Mouse (Mus musculus): ENCODE data around the gene Bco2.

Gene Bco2

GRCm38 (mm10) chr9:50554241-50555093, 514 bp downstream of the Bco2 start, which contains the start of gene Il18:
Il18 (plus strand) TSS chr9:50554827.
- peak; percentile 19 for DNase-seq

- DNase-seq: no peak
Observed at GRCm38 (mm10) chr9:50553547-50553946, 1.4 kb downstream of the Bco2 start.

- DNase-seq: no peak
Observed at GRCm38 (mm10) chr9:50552206-50552605, 2.8 kb downstream of the Bco2 start.

GRCm38 (mm10) chr9:50548936-50549335, 6.0 kb downstream of the Bco2 start:
- DNase-seq: no peak

- DNase-seq: no peak
Observed at GRCm38 (mm10) chr9:50547859-50548478, 7.0 kb downstream of the Bco2 start.

DNA sequence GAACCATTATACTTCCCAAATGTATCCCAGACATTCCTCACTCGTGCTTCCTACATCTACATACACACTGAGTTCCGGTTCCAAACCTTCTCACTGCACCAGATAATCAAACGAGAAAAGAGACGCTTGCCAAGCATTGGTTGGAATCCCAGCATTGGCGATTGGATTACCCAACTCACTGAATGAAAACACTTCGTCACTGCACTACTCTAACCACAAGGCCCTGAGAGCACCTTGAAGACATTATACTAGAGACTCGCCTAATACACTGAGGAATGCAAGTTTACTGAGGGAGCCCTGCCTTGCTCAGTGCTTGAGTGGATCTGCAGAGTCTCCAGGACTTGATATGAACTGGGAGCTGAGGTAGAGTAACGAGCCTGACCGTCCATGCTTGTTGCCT, 12.6 kb downstream of the Bco2 start:
- no peak for DNase-seq

- DNase-seq: no peak
Observed at GRCm38 (mm10) chr9:50540170-50540569, 14.8 kb downstream of the Bco2 start.

- DNase-seq: no peak
Observed at GRCm38 (mm10) chr9:50537295-50537694, 17.7 kb downstream of the Bco2 start.

- DNase-seq: no peak
Observed at GRCm38 (mm10) chr9:50536603-50537135, 18.3 kb downstream of the Bco2 start.

DNA sequence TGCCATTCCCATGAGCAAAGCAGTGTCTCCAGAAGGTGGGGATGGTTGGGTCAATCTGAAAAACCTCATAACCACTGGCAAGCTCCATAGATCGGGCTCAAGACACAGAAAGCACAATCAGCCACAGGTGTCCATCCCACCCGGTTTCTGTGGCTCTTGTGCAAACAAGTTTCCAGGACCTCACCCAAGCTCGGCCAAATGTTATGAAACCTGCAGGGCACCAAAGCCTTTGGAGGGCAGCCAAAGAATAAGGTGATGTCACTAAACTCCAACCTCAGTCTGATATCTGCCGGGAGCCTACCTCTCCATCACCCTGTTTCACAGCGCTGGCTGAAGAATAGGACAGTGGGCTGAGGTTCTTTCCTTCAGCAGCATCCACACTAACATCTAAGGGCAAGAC, 19.1 kb downstream of the Bco2 start:
- DNase-seq: no peak

DNA sequence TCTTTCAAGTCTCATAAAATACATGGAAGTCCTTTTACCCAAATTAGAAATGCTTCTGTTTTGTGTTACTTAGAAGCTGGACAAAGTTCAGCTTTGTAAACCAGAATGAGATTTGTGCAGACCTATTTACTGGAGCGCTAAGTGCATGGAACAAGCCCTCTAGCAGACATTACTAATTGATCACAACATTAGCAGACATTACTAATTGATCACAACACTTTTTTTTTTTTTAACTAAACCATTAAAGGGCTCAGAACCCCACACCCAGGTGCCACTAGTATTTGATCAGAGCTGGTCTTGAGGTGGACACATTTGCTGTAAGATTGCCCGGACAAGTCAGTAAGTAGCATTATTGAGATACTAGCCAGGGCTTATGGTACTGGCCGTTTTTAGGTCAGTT, 21.2 kb downstream of the Bco2 start:
- DNase-seq: no peak

- no peak for DNase-seq
Observed at GRCm38 (mm10) chr9:50533328-50533727, 21.7 kb downstream of the Bco2 start.

GRCm38 (mm10) chr9:50530890-50531289, 24.1 kb downstream of the Bco2 start:
- no peak for DNase-seq

DNA sequence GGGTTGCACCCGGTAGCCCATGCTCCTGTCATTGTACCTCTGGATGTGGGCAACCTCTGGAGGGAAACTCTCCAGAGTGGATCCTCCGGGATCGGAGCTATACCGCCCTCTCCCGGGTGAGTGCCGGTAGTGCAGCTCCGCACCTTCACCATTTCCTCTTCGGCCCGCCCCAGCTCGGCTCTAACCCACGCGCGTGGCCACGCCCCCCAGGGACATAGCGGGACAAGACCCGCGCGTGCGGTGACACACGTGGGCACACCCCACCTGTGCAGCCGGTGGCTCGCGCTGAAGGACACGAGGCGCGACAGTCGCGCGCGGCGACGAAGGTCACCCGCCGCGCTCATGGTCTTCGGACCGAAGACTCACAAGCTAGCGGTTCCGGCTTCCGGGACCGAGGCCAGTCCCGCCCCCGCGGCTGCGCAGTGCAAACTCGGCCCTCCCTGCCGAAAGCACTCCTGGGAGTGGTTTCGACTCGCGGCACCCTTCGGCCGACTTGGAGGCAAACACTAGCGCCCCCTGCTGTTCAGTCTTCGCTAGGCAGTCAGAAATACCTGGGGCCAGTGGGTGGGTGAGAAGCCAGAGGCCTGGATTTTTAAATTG, 26.6 kb downstream of the Bco2 start, which contains the start of gene Pts:
Gene Pts, minus strand, starts transcription at position 432 of the 600 bp plus-strand sequence.
- DNase-seq: peak; percentile 97

GRCm38 (mm10) chr9:50527860-50528259, 27.1 kb downstream of the Bco2 start:
- DNase-seq: no peak

DNA sequence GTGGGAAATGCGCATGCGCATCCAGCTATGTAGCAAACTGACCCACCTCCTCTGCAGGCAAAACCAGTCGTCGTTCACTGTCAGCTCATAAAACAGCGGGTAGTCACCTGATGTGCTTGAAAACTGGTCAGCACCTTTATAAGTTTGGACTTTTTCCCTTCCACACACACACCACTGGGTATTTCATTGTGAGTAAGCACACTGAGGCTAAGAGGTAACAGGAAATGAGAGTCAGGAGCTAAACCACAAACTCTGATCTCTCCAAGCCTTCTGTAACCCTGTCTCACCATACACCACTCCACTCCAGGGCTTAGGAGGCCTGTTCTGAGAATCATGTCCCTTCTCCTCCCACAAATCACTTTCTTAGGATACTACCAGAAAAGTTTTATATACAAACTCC, 29.4 kb downstream of the Bco2 start:
- DNase-seq: no peak

GRCm38 (mm10) chr9:50524936-50525335, 30.0 kb downstream of the Bco2 start:
- no peak for DNase-seq

DNA sequence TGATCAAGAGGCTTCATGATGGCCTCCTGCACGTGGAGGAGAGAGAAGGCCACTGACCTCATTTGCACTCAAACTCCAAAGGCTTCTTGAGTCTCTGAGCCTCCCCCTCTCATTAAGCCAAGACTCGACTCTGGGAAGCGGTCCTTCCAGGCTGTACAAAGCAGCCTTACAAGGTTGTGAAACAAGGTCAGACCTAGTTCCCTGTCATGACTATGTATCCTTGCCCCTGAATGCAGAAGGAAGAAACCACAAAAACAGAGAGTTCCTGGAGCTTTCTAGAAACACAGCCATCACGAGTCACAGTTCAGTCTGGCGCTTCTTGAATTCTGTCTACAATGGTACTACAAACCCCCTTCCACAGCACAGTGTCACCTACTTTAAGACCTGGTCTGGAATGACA, 32.4 kb downstream of the Bco2 start:
- DNase-seq: no peak

DNA sequence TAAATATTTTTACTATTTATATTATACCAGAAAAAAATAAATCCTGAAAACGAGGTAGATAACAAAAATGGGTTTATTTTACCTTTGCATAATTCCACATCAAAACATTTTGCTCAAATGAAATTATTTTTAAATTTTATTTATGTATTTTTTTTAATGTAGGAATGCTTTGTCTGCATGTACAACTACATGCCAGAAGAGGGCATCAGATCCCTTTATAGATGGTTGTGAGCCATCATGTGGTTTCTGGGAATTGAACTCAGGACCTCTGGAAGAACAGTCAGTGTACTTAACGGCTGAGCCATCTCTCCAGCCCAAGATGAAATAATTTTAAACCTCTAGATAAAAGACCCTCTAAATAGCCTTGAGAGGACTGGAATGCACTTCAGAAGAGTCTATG, 33.4 kb downstream of the Bco2 start:
- DNase-seq: no peak

GRCm38 (mm10) chr9:50520748-50521147, 34.2 kb downstream of the Bco2 start:
- no peak for DNase-seq

- DNase-seq: no peak
Observed at GRCm38 (mm10) chr9:50518781-50519180, 36.2 kb downstream of the Bco2 start.

DNA sequence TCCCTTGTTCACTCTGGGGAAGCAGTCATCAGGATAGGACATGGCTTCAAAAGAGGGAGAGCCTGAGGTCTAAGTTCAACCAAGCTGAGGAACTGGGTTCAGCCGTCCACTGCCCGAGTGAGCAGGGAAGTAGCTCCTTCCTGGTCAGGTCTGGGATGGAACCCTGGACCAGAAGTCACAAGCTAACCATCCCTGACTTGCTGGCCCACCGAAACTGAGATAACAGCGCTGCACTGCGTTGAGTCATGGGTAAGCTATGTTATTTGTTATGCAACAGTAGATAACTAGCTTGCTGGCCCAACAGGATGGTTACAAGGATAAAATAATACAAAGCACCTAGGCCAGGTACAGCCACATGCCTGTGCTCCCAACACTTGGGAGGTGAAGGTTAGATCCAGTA, 39.5 kb downstream of the Bco2 start:
- no peak for DNase-seq

GRCm38 (mm10) chr9:50507570-50507969, 47.4 kb downstream of the Bco2 start:
- DNase-seq: peak; percentile 33

- no peak for DNase-seq
Observed at GRCm38 (mm10) chr9:50505405-50505804, 49.6 kb downstream of the Bco2 start.
